Mouse (Mus musculus): ENCODE data around the gene Ecm1. TPM values are rescaled to one million over a fixed set of nuclear protein-coding genes. Genes with fewer than 3 reads are reported as not detected.
A peak's percentile ranks its signal among the peaks of the same experiment; 100 is the strongest.

Ecm1 gene
- polyA plus RNA-seq, 1 experiment from 2014 or later: 174 TPM

GRCm38 (mm10) chr3:95686492-95687167, 52.7 kb downstream of the Ecm1 start:
- 37% methylated on average over 9 of the region's 10 CpGs for WGBS
- peak overlapping the region; percentile 71 for H3K9ac ChIP-seq (replicated peaks; ENCODE audit: low read length)
- peak overlapping the region; percentile 89; the same call in 1 of the 2 replicates for H3K27ac ChIP-seq (ENCODE audit: low read length)
- peaks cover 2% of the 10 kb centered on the region; the same call in 1 of the 2 replicates for H3K36me3 ChIP-seq (ENCODE audit: insufficient read depth, low read length)
- peaks cover 58% of the 10 kb centered on the region for H3K4me1 ChIP-seq (ENCODE audit: insufficient read depth, low read length)
- H3K9me3 ChIP-seq (ENCODE audit: low read length): 0 out of 2 replicates have a peak, but pooled peaks cover 2% of the 10 kb centered on the region
- H3K4me3 ChIP-seq (ENCODE audit: low read length): peak overlapping the region; percentile 53; the same call in 1 of the 2 replicates
- ATAC-seq (ENCODE audit: low FRiP score, low TSS enrichment): no peak; the same call in 1 of the 2 replicates
- peak overlapping the region; percentile 92 for H3K4me2 ChIP-seq (replicated peaks; ENCODE audit: low read depth, low read length)
- H3K27me3 ChIP-seq (ENCODE audit: insufficient read depth, low read length): no peaks in the 10 kb centered on the region

GRCm38 (mm10) chr3:95685701-95686100, 53.7 kb downstream of the Ecm1 start:
- no peak overlapping the region for H3K4me3 ChIP-seq (ENCODE audit: low read length)
- peaks cover 2% of the 10 kb centered on the region; the same call in 1 of the 2 replicates for H3K36me3 ChIP-seq (ENCODE audit: insufficient read depth, low read length)
- H3K27me3 ChIP-seq (ENCODE audit: insufficient read depth, low read length): no peaks in the 10 kb centered on the region
- peaks cover 67% of the 10 kb centered on the region for H3K4me1 ChIP-seq (ENCODE audit: insufficient read depth, low read length)
- no peak overlapping the region for H3K27ac ChIP-seq (ENCODE audit: low read length)
- no peaks in the 10 kb centered on the region for H3K9me3 ChIP-seq (ENCODE audit: low read length)
- 80% methylated on average over 2 of the region's 2 CpGs for WGBS
- no peak overlapping the region for H3K9ac ChIP-seq (replicated peaks; ENCODE audit: low read length)
- H3K4me2 ChIP-seq (replicated peaks; ENCODE audit: low read depth, low read length): no peak overlapping the region
- no peak for ATAC-seq (ENCODE audit: low FRiP score, low TSS enrichment)

- H3K27me3 ChIP-seq (ENCODE audit: insufficient read depth, low read length): no peaks in the 10 kb centered on the region
- 73% methylated on average over 4 of the region's 4 CpGs for WGBS
- peaks cover 65% of the 10 kb centered on the region for H3K4me1 ChIP-seq (ENCODE audit: insufficient read depth, low read length)
- H3K9me3 ChIP-seq (ENCODE audit: low read length): no peaks in the 10 kb centered on the region
- peaks cover 2% of the 10 kb centered on the region; the same call in 1 of the 2 replicates for H3K36me3 ChIP-seq (ENCODE audit: insufficient read depth, low read length)
- no peak for ATAC-seq (ENCODE audit: low FRiP score, low TSS enrichment)
- H3K4me3 ChIP-seq (ENCODE audit: low read length): no peak overlapping the region
- no peak overlapping the region; the same call in 1 of the 2 replicates for H3K9ac ChIP-seq (replicated peaks; ENCODE audit: low read length)
- no peak overlapping the region for H3K27ac ChIP-seq (ENCODE audit: low read length)
- H3K4me2 ChIP-seq (replicated peaks; ENCODE audit: low read depth, low read length): no peak overlapping the region
These were observed 54.1 kb downstream of the Ecm1 start for GRCm38 (mm10) chr3:95685301-95685700.

- 37% methylated on average over 5 of the region's 8 CpGs for WGBS
- H3K4me1 ChIP-seq (ENCODE audit: insufficient read depth, low read length): peaks cover 61% of the 10 kb centered on the region
- ATAC-seq (ENCODE audit: low FRiP score, low TSS enrichment): no peak
These were observed 54.5 kb downstream of the Ecm1 start for GRCm38 (mm10) chr3:95684846-95685245.

More at GRCm38 (mm10) chr3:95684846-95685245, 54.5 kb downstream of the Ecm1 start:
- peaks cover 2% of the 10 kb centered on the region; the same call in 1 of the 2 replicates for H3K36me3 ChIP-seq (ENCODE audit: insufficient read depth, low read length)
- no peaks in the 10 kb centered on the region for H3K27me3 ChIP-seq (ENCODE audit: insufficient read depth, low read length)
- no peak overlapping the region for H3K27ac ChIP-seq (ENCODE audit: low read length)
- H3K9me3 ChIP-seq (ENCODE audit: low read length): no peaks in the 10 kb centered on the region
- no peak overlapping the region for H3K9ac ChIP-seq (replicated peaks; ENCODE audit: low read length)
- no peak overlapping the region for H3K4me3 ChIP-seq (ENCODE audit: low read length)
- no peak overlapping the region for H3K4me2 ChIP-seq (replicated peaks; ENCODE audit: low read depth, low read length)

Small RNAs within 50 kb of the gene (microRNA-seq; reads per million reads assigned to microRNA genes)
- gene Mir7014: 0.47 reads per million

Other genes with a start within 250 kb of the Ecm1 start
- gene Ctsk, start 240.3 kb downstream of the Ecm1 start, polyA plus RNA-seq (2015; fragmentation: Nextera tagmentation; extraction: Ambion mirVana): 5.6 and 8.9 TPM in 2 replicates
- 12.1 and 12.4 TPM in 2 replicates for gene Ctss, start 212.8 kb downstream of the Ecm1 start, polyA plus RNA-seq (2015; fragmentation: Nextera tagmentation; extraction: Ambion mirVana)
- gene Hormad1, start 179.9 kb downstream of the Ecm1 start, polyA plus RNA-seq (2015; fragmentation: Nextera tagmentation; extraction: Ambion mirVana): 0.17 TPM in 1 of 2 replicates, not detected in the other
- 36.4 and 38.5 TPM in 2 replicates for gene Golph3l, start 150.6 kb downstream of the Ecm1 start, polyA plus RNA-seq (2015; fragmentation: Nextera tagmentation; extraction: Ambion mirVana)
- 76.4 and 78.6 TPM in 2 replicates for gene Ensa, start 114.6 kb downstream of the Ecm1 start, polyA plus RNA-seq (2015; fragmentation: Nextera tagmentation; extraction: Ambion mirVana)
- 23.7 and 38.1 TPM in 2 replicates for gene Mcl1, start 80.8 kb downstream of the Ecm1 start, polyA plus RNA-seq (2015; fragmentation: Nextera tagmentation; extraction: Ambion mirVana)
- gene Adamtsl4, start 51.7 kb downstream of the Ecm1 start, polyA plus RNA-seq (2015; fragmentation: Nextera tagmentation; extraction: Ambion mirVana): 3.8 and 3.9 TPM in 2 replicates
- gene Tars2, start 20.6 kb upstream of the Ecm1 start, polyA plus RNA-seq (2015; fragmentation: Nextera tagmentation; extraction: Ambion mirVana): 53.2 and 55.9 TPM in 2 replicates
- 19.9 and 22.7 TPM in 2 replicates for gene Rprd2, start 79.3 kb upstream of the Ecm1 start, polyA plus RNA-seq (2015; fragmentation: Nextera tagmentation; extraction: Ambion mirVana)
- 56.3 and 57.0 TPM in 2 replicates for gene Prpf3, start 116.3 kb upstream of the Ecm1 start, polyA plus RNA-seq (2015; fragmentation: Nextera tagmentation; extraction: Ambion mirVana)
- gene Mrps21, start 131.9 kb upstream of the Ecm1 start, polyA plus RNA-seq (2015; fragmentation: Nextera tagmentation; extraction: Ambion mirVana): 355 and 371 TPM in 2 replicates
- 5.8 and 6.0 TPM in 2 replicates for gene Ciart, start 142.7 kb upstream of the Ecm1 start, polyA plus RNA-seq (2015; fragmentation: Nextera tagmentation; extraction: Ambion mirVana)
- gene BC028528, start 152.4 kb upstream of the Ecm1 start, polyA plus RNA-seq (2015; fragmentation: Nextera tagmentation; extraction: Ambion mirVana): 38.8 and 45.7 TPM in 2 replicates
- gene Aph1a, start 154.4 kb upstream of the Ecm1 start, polyA plus RNA-seq (2015; fragmentation: Nextera tagmentation; extraction: Ambion mirVana): 41.3 and 44.1 TPM in 2 replicates
- 21.0 and 22.5 TPM in 2 replicates for gene Car14, start 165.1 kb upstream of the Ecm1 start, polyA plus RNA-seq (2015; fragmentation: Nextera tagmentation; extraction: Ambion mirVana)
- gene Anp32e, start 189.7 kb upstream of the Ecm1 start, polyA plus RNA-seq (2015; fragmentation: Nextera tagmentation; extraction: Ambion mirVana): 206 and 252 TPM in 2 replicates